Mouse (Mus musculus): ENCODE measurements around the gene Nmi.

DNA sequence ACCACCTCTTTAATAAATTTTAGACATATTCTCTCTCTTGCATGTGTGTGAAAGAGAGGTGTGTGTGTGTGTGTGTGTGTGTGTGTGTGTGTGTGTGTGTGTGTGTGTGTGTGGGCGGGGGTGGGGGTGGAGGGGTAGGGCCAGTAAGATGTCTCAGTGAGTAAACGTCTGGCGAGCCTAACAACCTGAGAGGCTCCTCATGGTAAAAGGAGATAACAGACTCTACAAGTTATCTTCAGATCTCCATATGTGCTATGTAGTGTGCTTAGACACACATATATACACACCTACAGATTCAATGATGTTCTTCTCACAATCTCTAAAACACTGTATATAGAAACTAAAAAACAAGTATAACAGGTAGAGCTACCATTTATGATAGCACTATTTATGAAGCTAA, 34.5 kb downstream of the Nmi start:
- TF ChIP-seq CTCF (IDR thresholded peaks at IDR 0.05; ENCODE audit: borderline replicate concordance, insufficient read depth, low read length), result no peak
- no peak for TF ChIP-seq POLR2A (IDR thresholded peaks at IDR 0.05; ENCODE audit: low read depth, low read length)
